Mouse (Mus musculus) T-cell, adult 2 months (primary cell): ENCODE measurements around the gene Hoxa7.

Source experiments
- DNase-seq: peaks from one replicate; pipeline ENCODE4 v3.0.0; 2022; ENCODE audit warnings: low spot score

Hoxa7 gene

GRCm38 (mm10) chr6:52212556-52213118 is 9.0 kb downstream of the Hoxa7 start:
- DNase-seq, result no peak

GRCm38 (mm10) chr6:52211961-52212360 is 9.7 kb downstream of the Hoxa7 start:
- no peak for DNase-seq

- peak; percentile 69 for DNase-seq
Measured at GRCm38 (mm10) chr6:52211170-52211935, 10.3 kb downstream of the Hoxa7 start.

GRCm38 (mm10) chr6:52209685-52210046 is 12.0 kb downstream of the Hoxa7 start:
- DNase-seq, result no peak

GRCm38 (mm10) chr6:52208868-52209684 is 12.6 kb downstream of the Hoxa7 start:
- DNase-seq, result no peak

GRCm38 (mm10) chr6:52208072-52208867 is 13.4 kb downstream of the Hoxa7 start, which contains the start of gene Hoxa6:
Gene Hoxa6, minus strand, starts transcription at chr6:52208722.
- no peak for DNase-seq

GRCm38 (mm10) chr6:52207684-52207976 is 14.0 kb downstream of the Hoxa7 start:
- DNase-seq, result no peak

- no peak for DNase-seq
Measured at GRCm38 (mm10) chr6:52206882-52207683, 14.6 kb downstream of the Hoxa7 start.

- DNase-seq, result no peak
Measured at GRCm38 (mm10) chr6:52205638-52206621, 15.7 kb downstream of the Hoxa7 start.

GRCm38 (mm10) chr6:52205221-52205620 is 16.4 kb downstream of the Hoxa7 start:
- no peak for DNase-seq

- DNase-seq, result no peak
Measured at GRCm38 (mm10) chr6:52204050-52204752, 17.5 kb downstream of the Hoxa7 start, which contains the start of gene Hoxa5. Gene Hoxa5, minus strand, starts transcription at chr6:52204587.

- no peak for DNase-seq
Measured at GRCm38 (mm10) chr6:52203371-52204049, 18.1 kb downstream of the Hoxa7 start.

GRCm38 (mm10) chr6:52203121-52203370 is 18.6 kb downstream of the Hoxa7 start:
- no peak for DNase-seq

- DNase-seq, result no peak
Measured at GRCm38 (mm10) chr6:52202362-52203120, 19.1 kb downstream of the Hoxa7 start.

- DNase-seq, result no peak
Measured at GRCm38 (mm10) chr6:52201269-52201668, 20.4 kb downstream of the Hoxa7 start.

- DNase-seq, result no peak
Measured at GRCm38 (mm10) chr6:52200751-52201250, 20.9 kb downstream of the Hoxa7 start.

GRCm38 (mm10) chr6:52200073-52200750 is 21.4 kb downstream of the Hoxa7 start:
- DNase-seq, result no peak

- no peak for DNase-seq
Measured at GRCm38 (mm10) chr6:52197271-52197670, 24.4 kb downstream of the Hoxa7 start.
